Comparison of ENCODE assay signal across 8 mouse cellular contexts in the genomic region with DNA sequence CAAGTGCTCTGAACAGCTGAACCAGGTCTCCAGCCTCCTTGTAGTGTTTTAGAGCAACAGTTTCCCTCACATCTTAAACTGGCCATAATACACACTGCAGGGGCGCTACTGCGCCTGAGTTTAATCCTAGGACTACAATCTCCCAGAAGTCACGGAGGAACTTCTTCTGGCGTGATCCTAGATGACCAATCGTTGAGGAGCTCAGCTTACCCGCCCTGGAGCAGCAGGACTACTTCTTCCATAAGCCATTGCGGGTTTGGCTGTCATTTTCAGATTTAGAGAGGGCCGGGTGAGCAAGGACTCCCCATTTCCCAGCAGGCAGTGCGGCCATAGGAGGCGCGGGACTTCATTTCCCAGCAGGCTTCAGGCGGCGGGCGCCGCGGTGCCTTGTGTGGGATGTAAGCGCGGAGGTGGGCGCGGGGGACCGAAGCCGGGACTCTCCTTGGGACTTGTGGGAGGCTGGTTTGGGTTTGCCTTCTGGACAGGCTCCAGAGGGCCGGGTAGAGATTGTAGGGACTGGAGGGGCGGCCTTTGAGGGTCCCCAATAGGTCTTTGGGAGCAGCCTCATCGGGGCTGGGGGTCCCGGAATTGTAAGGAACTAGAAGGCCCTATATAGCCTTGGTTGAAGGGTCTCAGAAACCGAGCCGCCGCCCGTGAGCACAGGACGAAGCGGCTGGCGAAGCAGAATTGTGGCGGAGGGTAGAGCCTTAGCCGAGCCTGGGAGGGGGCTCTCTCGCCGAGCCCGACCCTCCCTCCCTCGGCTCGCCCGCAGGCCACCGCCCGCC. TPM values are rescaled to one million over a fixed set of nuclear protein-coding genes. Genes with fewer than 3 reads are reported as not detected.
DNase-seq lines count a peak whose midpoint lies in the region; ATAC-seq and TF ChIP-seq lines count a peak whose summit lies in the region.

A gene (plus strand): TSS at position 307 of the 785 bp plus-strand sequence.

- TF ChIP-seq CTCF in bone marrow macrophage, adult 2 months (IDR thresholded peaks at IDR 0.05; ENCODE audit: low read depth, low read length) = no peak
- no peak for TF ChIP-seq CTCF in embryonic fibroblast, embryonic 13.5 days (IDR thresholded peaks at IDR 0.05; ENCODE audit: borderline replicate concordance, insufficient read depth, low read length)

- peak within 1 kb of the TSS; percentile 74 for H3K4me3 ChIP-seq in bone marrow macrophage, adult 2 months (ENCODE audit: insufficient read depth, low read length)
- peak within 1 kb of the TSS; percentile 83 for H3K4me3 ChIP-seq in embryonic fibroblast, embryonic 13.5 days (ENCODE audit: insufficient read depth, low read length)
- H3K4me3 ChIP-seq in kidney, embryonic 14.5 days (ENCODE audit: low read length) = peak within 1 kb of the TSS; percentile 85
- H3K4me3 ChIP-seq in limb, embryonic 15.5 days = peak within 1 kb of the TSS; percentile 79

- WGBS in kidney, embryonic 14.5 days = under 1% methylated on average over 36 of the region's 43 CpGs
- WGBS in limb, embryonic 15.5 days = under 1% methylated on average over 43 of the region's 43 CpGs

- no peaks in the 10 kb centered on the region for H3K9me3 ChIP-seq in kidney, embryonic 14.5 days (ENCODE audit: control insufficient read depth, low read length)
- no peaks in the 10 kb centered on the region for H3K9me3 ChIP-seq in limb, embryonic 15.5 days

- peaks cover 21% of the 10 kb centered on the region for H3K4me1 ChIP-seq in bone marrow macrophage, adult 2 months (ENCODE audit: control insufficient read depth, insufficient read depth, low read length)
- H3K4me1 ChIP-seq in embryonic fibroblast, embryonic 13.5 days (ENCODE audit: control insufficient read depth, insufficient read depth, low read length) = peaks cover 13% of the 10 kb centered on the region
- H3K4me1 ChIP-seq in kidney, embryonic 14.5 days (ENCODE audit: control insufficient read depth, insufficient read depth, low read length) = peaks cover 35% of the 10 kb centered on the region
- H3K4me1 ChIP-seq in limb, embryonic 15.5 days = peaks cover 28% of the 10 kb centered on the region

- H3K4me2 ChIP-seq in kidney, embryonic 14.5 days (replicated peaks; ENCODE audit: low read depth, low read length) = peak within 1 kb of the TSS; percentile 80
- peak within 1 kb of the TSS; percentile 81 for H3K4me2 ChIP-seq in limb, embryonic 15.5 days

- H3K27me3 ChIP-seq in kidney, embryonic 14.5 days (ENCODE audit: control insufficient read depth, insufficient read depth, low read length) = no peaks in the 10 kb centered on the region
- no peaks in the 10 kb centered on the region for H3K27me3 ChIP-seq in limb, embryonic 15.5 days

- peak within 1 kb of the TSS; percentile 83 for H3K9ac ChIP-seq in kidney, embryonic 14.5 days (ENCODE audit: low read depth, low read length)
- peak within 1 kb of the TSS; percentile 67 for H3K9ac ChIP-seq in limb, embryonic 15.5 days

- peak; percentile 94 for ATAC-seq in kidney, embryonic 14.5 days (ENCODE audit: low FRiP score, low TSS enrichment)
- ATAC-seq in limb, embryonic 15.5 days (ENCODE audit: insufficient number of reproducible peaks, low FRiP score, low TSS enrichment, low read depth) = peak; percentile 94

- DNase-seq in A20 (ENCODE audit: low read depth, low spot score) = peak; percentile 96
- DNase-seq in heart, adult 9 months (ENCODE audit: low spot score in 2 of 2) = peak; percentile 97 to 98
- peak; percentile 78 to 80 for DNase-seq in monocyte, adult 2 months (ENCODE audit: low read depth in 1 of 2, low spot score in 2 of 2)
- peak; percentile 93 to 95 for DNase-seq in spleen, postnatal 36 days (ENCODE audit: low spot score in 2 of 2)

- H3K36me3 ChIP-seq in kidney, embryonic 14.5 days (ENCODE audit: control insufficient read depth, insufficient read depth, low read length) = peaks cover 31% of the 10 kb centered on the region
- H3K36me3 ChIP-seq in limb, embryonic 15.5 days = peaks cover 33% of the 10 kb centered on the region

- TF ChIP-seq POLR2A in bone marrow macrophage, adult 2 months (IDR thresholded peaks at IDR 0.05; ENCODE audit: borderline replicate concordance, low read depth, low read length) = no peak
- TF ChIP-seq POLR2A in embryonic fibroblast, embryonic 13.5 days (IDR thresholded peaks at IDR 0.05; ENCODE audit: low read depth, low read length) = peak; percentile 72

- peak within 1 kb of the TSS; percentile 81 for H3K27ac ChIP-seq in bone marrow macrophage, adult 2 months (ENCODE audit: insufficient read depth, low read depth, low read length)
- H3K27ac ChIP-seq in embryonic fibroblast, embryonic 13.5 days (ENCODE audit: insufficient read depth, low read length) = peak within 1 kb of the TSS; percentile 52
- peak within 1 kb of the TSS; percentile 66; the same call in 1 of the 2 replicates for H3K27ac ChIP-seq in kidney, embryonic 14.5 days (ENCODE audit: low read depth, low read length)
- peak within 1 kb of the TSS; percentile 89 for H3K27ac ChIP-seq in limb, embryonic 15.5 days

RNA-seq across cellular contexts. Expression of the gene that starts here (rescaled TPM):
- polyA plus RNA-seq in bone marrow macrophage, adult 2 months (2012; ENCODE audit: insufficient read depth, insufficient read length, missing spikeins) = 28.1 and 29.1 TPM in 2 replicates
- 36.1 and 37.5 TPM in 2 replicates for polyA plus RNA-seq in embryonic fibroblast, embryonic 13.5 days (2011; ENCODE audit: insufficient read length, low read depth, missing spikeins)
- 46.1 and 49.1 TPM in 2 replicates for polyA plus RNA-seq in kidney, embryonic 14.5 days (2014; fragmentation: Nextera tagmentation; extraction: Ambion mirVana)
- 81.5 and 81.7 TPM in 2 replicates for polyA plus RNA-seq in limb, embryonic 15.5 days (2015; fragmentation: Nextera tagmentation; extraction: Ambion mirVana)

Comparison
In these comparisons a context has a peak if more than half of its experiments do, and no peak if none do; other contexts are left out.
1. Peak in every context shown above with its lines: DNase-seq, ATAC-seq, H3K4me3 ChIP-seq and H3K27ac ChIP-seq.